Mouse (Mus musculus) cerebellum, postnatal 25 days (tissue): ENCODE data around the gene Mknk2.
A peak's percentile ranks its signal among the peaks of the same experiment; 100 is the strongest.

ENCODE experiments used
- DNase-seq, 2 experiments: peaks; one replicate each; pipeline ENCODE4 v3.0.0; 2021; ENCODE audit warnings: mixed read lengths in 2 of 2

Gene Mknk2

DNA sequence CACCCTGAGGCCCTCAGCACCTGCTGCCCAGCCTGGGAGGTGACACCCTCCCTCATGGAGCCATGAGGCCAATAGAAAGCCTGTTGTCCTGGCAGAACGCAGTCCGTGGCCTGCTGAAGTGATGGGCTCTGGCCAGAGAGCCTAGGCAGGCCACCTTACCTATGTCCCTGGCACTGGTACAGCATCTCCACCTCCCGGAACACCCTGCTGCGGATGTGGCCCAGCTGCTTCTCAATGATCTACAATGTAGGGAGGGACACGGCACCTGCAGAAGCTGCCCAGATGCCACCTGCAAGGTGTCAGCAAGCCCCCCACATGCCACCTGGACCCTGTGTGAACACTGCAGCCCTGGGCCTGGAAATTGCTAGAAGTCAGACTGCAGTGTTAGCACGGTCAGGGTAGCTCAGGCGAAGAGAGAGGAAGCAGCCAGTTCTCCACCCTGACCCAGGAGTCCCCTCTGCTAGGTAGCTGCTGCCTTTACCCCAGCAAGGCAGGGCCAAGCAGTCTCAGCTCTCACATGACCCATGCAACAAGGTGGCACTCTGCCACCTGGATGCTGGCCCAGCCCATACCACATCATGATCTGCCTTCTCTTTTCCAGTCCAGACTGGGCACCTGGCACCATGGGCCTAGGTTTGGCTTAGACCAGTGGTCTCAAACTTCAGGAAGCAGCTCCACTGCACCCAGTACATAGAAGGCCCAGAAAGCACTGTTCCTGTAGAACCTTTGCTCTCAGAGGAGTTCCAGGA, 8.0 kb downstream of the Mknk2 start:
- DNase-seq, result peak; percentile 83 to 90

DNA sequence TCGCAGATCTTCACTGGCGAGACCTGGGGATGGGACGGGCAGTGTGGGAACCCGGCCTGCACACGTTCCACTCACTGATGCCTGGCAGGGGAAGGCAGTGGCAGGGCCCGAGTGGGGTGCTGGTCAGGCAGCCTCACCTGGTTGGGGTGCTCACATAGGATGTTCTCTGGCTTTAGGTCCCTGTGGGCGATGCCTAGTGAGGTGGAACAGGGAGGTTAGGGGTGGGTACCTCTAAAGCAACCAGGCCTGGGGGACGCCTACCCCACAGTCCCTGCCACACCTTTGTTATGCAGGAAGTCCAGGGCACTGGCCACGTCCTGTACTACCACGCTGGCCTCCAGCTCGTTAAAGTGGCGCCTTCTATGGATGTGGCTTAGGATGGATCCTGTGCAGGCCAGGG, 8.9 kb downstream of the Mknk2 start:
- no peak for DNase-seq

DNA sequence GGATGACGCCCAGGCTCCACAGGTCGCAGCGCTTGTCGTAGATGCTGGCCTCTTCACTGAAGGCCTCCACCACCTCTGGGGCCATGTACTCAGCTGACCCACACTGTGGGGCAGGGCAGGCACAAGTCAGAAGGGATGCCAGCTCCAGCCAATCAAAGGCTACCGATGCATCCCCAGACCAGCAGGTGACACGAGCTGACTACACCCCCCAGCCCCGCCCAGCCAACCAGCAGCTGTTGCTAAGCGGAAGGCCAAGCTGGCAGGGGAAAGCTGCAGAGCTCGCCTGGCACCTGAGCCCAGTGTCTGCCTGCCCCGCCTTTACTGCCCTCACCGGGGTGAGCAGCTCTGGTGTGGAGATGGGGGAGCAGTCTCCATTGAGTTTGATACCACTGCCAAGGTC, 9.3 kb downstream of the Mknk2 start:
- peak; percentile 68 to 80 for DNase-seq

DNA sequence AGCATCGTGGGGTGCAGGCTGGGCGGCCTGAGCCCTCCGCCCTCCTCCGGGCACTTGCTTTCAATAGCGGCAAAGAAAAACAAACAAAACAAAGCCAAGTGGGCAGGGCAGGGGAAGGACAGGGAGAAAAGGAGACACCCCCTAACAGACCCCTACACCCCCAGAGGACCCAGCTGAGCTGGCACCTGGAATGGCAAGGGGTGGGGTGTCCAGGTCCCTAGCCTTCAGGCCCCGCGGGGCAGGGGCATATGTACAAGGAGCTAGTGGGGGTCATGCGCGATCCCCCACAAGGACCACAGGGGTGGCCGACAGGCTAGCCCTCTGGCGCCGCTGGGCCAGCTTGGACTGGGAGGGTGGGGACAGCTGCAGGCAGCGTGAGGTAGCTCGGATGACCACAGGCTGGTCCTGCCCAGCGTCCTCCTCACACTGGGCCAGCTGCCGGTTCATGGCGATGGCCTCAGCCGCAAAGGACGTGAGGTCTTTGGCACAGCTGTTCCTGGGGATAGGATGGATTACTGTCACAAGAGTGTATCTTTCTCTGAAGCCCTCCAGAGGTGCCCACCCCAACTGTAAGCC, 11.0 kb downstream of the Mknk2 start:
- no peak for DNase-seq

DNA sequence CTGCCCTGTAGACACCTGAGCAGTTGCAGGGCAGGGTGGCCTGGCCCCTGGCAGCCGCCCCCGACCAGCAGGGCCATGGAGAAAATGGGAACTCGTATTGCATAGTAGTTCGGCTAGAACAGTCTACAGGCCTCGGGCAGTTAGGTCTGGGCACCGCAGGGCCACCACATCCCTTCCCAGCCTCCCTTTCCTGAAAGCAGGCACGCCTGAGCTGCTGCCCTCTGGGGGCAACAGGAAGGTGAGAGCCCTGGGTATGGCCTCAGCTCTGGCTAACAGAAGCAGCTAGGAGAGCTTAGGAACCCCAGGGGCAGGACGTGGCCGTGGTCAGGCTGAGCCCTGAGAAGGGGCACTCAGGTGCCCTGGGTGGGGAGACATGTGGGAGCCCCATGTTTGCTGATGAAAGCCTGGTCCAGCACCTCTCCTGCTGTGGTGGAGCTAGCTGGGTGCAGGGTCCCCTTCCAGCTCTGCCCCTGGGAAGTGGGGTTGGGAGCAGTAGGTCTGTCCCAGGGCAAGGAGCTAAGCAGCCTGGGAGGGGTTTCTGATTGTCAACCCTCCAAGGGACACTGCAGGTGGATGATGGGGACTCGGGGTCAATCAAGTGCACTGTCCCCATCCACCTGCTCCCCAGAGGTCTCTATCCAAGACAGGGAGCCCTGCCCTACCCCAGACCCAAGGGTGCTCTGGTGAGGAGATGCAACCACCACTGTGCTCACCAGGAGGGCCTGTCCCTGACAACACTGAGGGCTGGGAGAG, 11.8 kb downstream of the Mknk2 start:
- DNase-seq, result no peak

DNA sequence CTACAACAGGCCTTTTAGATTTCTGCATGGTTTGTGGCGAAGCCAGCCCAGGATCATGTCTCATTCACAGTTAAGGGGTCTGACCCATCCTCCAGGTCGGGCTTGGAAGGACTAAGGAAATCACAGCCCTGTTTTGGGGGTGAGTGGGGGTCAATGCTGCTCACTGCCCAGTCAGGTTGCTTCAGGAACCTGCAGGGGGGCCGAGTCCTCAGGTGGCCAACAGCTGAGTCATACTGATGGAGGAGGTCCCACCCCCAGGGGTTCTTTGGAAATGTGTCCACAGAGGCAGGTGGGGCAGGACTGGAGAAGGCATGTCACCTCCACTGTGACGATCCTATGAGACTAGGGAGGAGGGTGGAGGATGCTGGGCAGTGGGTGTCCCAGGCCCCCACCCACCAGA, 12.5 kb downstream of the Mknk2 start:
- peak in 1 of 2 experiments; percentile 57 for DNase-seq

DNA sequence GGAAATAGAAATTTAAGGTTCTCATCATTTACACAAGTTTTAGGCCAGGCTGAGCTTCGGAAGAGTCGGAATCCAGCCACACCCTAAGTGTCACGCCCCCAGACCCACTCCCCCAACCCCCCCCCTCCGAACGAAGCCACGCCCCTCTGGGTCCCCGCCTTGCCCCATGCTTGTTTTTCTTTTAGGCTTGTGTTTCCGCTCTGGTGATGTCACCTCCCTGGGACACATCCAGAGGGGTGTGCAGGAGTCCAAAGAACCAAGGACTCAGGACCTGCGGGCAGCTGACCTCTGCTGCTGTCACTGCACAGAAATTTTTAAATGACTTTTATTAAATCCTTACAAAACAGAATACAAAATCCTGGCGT, 12.9 kb downstream of the Mknk2 start:
- DNase-seq, result peak in 1 of 2 experiments; percentile 59

DNA sequence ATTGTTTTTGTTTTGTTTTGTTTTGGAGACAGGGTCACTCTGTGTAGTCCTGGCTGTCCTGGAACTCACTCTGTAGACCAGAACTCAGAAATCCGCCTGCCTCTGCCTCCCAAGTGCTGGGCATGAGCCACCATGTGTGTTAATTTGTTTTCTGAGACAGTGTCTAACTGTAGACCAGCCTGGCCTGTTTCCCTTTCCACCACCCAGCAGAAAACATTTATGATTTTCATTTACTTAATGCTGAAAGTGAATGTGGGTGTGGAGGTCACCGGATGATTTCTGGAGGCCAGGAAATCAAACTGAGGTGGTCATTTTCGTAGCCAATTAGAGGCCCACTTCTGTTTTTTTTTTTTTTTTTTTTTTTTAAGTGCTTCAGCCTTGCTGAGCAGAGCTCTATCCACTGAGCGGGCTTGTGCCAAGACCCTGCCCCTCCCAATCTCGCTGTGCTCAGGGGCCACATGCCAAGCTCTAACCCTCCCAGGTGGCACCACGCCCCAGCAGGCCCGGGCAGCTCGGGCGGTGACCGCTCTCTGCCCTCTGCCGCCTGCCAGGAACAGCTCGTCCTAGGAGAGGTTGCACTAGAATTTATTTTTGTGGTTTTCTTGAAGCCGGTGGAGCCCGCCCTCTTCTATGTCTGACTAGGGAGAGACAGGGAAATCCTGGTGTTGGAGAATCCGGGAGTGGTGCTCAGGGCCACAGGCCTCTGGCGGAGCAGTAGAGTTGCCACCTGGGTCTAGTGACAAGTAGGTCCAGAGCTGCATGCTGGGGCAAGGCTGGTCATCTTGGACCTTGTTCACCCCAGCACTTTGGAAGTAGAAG, 13.5 kb downstream of the Mknk2 start:
- DNase-seq, result peak; percentile 84 to 85

DNA sequence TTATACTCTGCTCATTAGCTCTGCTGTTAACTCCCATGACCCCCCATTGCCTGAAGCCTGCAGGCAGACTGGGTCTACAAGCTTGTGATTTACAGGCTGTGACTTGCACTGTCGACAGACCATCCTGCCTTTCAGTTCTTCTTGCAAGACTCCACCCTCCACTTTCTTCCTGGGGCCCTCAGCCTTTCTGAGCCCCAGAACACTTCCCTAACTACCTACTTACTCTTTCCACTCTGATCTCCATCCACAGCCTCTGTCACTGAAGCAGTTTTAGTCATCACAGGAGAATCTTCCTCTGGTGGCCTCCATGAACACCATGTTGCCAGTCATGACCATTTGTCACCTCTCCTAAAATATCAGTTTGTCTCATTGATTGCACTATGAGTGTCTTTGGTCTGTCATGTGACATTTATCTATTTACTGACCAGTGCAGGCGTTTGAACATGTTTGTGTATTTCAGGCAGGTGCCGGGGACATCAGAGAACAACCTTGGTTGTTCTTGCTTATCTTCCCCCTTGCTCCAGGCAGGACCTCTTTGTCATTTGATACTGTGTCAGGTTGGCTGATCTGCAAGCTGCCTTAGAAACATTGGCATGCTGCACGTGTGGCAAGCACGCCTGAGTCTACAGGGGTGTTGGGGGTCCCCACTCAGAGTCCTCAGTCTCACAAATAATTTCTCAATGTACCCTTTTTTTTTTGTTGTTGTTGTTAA, 14.3 kb downstream of the Mknk2 start:
- no peak for DNase-seq

DNA sequence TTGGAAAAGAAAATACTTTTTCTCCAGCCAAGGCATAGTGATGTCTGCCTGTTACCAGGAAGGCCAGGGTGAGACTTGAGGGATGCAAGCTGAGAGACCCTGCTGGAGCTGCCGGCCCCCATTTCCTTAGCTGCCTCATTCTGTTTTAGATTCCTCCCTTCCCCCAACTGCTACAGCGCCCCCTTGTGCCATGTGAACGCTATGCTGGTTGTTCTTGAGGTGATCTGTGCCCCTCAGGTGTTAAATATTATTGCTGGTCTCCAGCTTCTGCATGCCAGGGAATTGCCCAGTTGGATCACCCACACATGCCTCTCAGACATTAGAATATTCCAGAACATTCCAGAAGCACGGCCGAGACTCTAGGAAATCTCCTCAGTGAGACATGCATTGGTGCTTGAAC, 16.8 kb downstream of the Mknk2 start:
- DNase-seq, result peak in 1 of 2 experiments; percentile 71

DNA sequence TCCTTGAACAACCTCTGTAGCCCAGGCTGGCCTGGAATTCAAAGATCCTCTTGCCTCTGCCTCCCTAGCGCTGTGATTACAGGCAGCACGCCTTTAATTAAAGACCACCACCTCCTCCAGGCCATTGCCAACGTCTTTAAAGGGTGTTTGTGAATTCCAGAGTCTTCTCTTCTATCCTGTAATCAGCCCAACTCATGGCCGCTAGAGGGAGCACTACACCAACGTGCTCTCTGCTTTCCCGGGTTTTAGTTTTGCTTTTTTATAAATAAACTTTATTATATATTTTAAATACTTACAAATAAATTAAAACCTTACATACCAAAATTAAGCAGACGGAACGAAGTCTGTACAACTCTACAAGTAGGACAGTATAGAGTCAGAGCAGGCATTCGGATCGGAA, 18.7 kb downstream of the Mknk2 start:
- peak; percentile 78 to 89 for DNase-seq

DNA sequence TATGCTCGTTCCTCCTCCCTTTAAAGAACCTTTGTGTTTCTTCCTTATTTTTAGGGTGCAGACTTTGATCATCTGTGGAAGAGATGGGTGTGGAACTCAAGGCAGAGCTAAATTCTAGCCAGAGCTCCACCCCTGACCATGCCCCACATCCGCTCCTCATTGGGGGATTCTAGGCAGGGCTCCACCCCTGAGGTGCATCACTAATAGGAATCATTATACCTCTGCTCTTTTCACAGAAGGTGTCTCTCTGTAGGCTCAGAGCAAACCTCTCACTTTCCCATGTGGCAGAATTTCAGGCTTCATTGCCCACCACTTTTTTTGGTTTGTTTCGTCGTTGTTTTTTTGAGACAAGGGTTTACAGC, 19.1 kb downstream of the Mknk2 start:
- DNase-seq, result no peak

DNA sequence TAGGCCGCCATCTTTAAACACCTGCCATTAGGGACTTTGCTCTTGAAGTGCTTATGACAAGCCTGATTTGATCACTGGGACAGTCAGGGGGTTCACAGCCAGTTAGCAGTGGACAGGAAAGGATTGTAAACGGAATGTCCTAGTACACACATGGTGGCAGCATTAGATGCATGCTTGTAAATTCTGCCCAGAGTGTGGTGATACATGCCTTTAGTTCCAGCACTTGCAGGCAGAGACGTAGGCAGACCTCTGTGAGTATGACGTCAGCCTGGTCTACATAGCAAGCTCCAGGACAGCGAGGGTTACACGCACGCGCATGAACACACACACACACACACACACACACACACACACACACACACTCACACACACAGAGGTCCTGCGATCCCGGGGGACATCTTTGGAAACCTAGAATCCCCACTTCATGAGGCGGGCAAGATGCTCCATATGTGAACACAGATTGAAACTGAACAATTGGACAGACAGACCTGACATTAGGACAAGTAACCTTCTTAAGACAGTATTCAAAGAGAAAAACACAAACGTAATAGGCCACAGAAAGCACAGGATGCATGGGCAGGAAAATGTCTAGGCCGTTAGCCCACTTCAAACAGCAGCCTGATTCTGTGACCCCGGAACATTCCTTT, 19.6 kb downstream of the Mknk2 start:
- DNase-seq, result no peak

DNA sequence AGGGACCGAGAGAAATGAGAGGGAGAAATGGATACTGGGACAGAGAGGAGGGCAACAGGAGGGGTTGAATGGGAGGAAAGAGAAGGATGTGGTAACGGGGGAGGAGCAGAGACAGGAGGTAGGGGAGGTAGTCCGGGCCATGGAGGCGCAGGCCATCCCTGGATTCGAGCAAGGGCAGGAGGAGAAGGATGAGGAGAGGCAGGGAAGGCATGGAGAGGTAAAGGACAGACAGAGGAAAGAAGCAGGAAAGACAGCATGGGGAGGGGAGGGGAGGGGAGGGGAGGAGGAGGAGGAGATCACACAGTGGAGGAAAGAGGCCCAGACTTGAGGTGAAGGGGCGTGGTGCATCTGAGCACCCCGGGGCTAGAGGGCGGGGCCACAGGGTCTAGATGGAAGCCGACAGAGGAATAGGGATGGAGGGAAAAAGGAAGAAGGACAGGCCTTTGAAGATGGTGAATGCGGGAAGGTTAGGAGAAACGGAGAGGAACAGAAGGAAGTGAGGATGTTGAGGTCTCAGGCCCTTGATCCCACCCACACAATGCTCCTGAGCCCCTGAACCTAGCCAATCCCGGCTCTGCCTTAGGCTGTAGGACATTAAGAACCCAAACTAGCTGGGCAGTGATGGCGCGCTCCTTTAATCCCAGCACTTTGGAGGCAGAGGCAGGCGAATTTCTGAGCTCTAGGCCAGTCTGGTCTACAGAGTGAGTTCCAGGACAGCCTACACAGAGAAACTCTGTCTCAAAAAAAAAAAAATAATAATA, 20.9 kb downstream of the Mknk2 start, which contains the start of gene Btbd2:
Btbd2 (minus strand) TSS at position 209 of the 761 bp plus-strand sequence.
- peak in 1 of 2 experiments; percentile 58 for DNase-seq

DNA sequence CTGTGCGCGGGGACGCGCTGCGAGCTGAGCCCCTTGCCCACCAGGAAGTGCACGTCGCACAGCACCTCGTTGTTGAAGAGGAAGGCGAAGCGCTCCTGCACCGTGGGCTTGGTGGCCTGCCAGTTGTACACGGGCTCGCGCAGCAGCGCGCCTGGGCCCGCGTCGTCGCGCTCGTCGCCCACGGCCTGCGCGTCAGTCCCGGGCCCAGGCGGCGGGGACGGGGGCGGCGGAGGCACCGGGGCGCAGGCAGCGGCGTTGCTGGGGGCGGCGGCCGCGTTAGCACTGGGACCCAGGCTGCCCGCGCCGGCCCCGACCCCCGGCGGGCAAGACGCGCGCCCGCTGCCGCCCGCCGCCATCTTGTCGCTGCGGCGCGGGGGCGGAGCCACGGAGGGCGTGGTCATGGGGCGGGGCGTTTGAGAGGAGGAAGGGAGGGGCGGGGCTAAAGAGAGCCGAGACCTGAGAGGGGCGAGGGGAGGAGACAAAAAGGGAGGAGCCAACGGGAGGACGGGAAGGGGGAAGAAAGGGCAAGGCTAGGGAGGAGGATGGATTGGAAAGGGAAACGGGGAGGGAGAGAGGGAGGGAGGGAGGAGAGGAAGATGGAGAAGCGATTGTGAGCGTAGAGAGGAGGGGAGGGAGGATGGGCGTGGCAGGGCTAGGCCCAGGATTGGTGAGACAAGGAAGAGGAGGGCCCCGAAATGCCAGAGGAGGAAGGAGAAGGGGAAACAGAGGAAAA, 21.6 kb downstream of the Mknk2 start:
- DNase-seq, result peak; percentile 96 to 100

DNA sequence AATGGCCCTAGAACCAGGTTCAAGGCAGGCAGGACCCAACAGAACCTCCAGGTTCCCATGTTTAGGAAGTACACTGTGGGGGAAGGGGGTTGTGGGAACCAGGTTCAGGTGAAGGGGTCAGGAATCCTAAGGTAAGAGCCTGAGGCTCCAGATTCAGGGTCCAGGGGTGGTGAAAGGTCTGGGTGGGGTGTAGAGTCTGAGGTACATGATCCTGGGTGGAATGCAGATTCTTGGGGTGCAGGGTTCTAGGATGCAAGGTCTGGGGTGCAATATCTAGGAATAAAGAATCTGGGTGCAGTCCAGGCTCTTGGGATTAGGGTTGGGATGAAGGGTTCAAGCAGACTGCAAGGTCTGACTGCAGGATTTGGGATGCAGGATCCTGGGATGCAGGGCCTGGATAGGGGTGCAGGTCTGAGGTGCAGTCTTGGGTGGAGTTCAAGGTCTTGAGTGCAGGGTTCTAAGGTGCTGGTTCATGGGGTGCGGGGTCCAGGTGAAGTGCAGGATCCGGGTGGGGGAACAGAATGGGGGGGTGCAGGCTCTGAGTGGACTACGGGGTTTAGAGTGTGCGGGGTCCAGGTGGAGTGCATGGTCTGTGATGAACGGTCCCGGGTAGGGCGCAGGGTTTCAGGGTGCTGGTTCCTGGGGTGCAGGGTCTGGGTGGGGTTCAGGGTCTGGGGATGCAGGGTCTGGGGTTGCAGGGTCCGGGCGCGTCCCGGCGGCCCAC, 22.3 kb downstream of the Mknk2 start:
- DNase-seq, result no peak

DNA sequence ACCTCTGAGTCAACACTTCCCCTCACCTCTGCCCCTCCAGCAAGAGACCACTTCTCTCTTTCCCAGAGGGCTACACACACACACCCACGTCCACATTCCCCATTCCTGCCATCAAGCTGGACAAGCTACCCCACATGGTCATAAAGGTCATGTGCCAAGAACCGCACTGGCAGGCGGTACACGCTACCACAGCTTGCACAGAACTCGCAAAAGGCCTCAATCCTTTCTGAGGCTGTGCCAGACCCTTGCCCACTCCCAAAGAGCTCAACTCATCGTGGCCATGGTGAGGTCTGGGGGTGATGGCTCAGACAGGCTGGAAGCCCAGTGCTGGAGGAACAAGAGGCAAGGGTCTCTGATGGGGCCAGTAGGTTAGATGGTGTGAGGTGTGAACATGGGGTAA, 23.0 kb downstream of the Mknk2 start:
- DNase-seq, result no peak

DNA sequence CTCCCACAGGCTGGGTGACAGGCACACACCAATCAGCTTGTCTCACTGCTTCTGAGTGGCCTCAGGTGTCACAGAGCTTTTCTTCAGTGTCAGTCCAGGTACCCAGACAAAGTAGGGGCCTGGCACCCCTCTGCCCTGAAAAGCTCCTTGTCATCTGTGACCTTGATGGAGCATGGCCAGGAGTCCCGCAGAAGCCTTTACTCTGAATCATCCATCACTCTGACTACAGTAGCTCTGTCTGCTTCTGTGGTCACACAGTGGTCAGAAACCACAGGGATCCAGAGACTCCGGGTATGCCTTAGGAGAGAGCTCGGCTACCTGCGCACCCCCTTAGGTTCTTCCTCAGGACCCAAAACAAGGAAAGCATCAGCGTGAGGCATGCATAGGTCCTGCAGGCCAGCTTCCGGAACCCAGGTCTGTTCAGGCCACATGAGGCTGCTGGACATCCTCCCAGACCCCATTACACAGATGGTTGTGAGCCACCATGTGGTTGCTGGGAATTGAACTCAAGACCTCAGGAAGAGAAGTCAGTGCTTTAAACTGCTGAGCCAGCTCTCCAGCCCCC, 24.7 kb downstream of the Mknk2 start:
- DNase-seq, result no peak

DNA sequence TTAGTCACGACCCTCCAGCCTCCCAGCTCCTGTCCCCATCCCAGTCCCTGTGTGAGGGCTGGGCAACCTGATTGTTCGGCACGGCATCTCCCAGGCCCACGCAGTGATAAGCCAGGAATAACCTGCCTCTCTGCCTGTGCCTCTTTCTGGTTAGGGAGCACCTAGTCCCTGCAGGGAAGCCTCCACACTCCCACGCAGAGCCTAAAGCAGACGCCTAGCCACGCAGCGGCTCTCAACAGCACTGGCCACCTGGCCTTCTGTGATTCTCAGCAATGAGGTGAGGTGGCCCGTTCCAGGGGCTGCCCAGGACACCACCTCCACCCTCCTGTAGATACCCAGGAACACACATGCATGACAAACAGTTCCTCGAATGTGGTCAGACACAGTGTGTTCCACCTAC, 27.5 kb downstream of the Mknk2 start:
- DNase-seq, result no peak
